Mouse (Mus musculus) megakaryocyte, embryonic 14.5 days (primary cell): ENCODE measurements around the gene Rps27.

ENCODE experiments used
- FLI1 ChIP-seq: IDR thresholded peaks from 2 replicates; pipeline ENCODE4 v1.6.1; 2012; ENCODE audit warnings: low read length, inconsistent platforms, mixed read lengths
- GATA1 ChIP-seq: IDR thresholded peaks from 3 replicates; pipeline ENCODE4 v1.6.1; 2012; ENCODE audit warnings: mixed read lengths, low read length, inconsistent platforms, borderline replicate concordance

DNA sequence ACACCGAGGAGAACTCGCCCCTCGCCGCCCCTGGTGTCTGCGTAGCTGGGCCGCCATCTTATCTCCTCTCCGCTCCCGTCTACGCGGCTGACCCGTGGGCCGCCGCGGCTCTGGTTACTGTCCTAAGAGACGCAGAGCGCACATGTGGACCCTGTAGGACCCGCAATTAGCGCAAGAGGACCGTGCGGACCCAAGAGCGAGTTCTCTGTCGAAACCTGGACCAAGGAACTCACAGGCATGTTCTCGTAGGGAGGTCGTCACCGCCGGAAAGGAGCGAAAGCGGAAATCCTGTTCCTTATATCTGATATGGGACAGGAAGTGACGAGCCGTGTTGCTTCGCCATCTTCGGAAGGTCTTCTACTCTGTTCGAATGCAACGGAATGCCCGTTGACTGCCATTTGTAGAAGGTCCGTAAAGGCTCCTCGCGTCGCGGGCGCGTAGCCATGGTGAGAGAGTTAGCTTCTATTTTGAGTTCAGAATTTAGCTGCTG is at the start of gene Rps27, which contains the start of gene Rab13:
- TF ChIP-seq GATA1 (peak; percentile 87), FLI1 (peak; percentile 98)
